Mouse (Mus musculus) telencephalon, adult 2 months (tissue): ENCODE data around the gene B4galt2.

Experiments
- DNase-seq: peaks from one replicate; pipeline ENCODE4 v3.0.0-alpha.2; 2011; ENCODE audit warnings: low read depth, low spot score

B4galt2 gene

DNA sequence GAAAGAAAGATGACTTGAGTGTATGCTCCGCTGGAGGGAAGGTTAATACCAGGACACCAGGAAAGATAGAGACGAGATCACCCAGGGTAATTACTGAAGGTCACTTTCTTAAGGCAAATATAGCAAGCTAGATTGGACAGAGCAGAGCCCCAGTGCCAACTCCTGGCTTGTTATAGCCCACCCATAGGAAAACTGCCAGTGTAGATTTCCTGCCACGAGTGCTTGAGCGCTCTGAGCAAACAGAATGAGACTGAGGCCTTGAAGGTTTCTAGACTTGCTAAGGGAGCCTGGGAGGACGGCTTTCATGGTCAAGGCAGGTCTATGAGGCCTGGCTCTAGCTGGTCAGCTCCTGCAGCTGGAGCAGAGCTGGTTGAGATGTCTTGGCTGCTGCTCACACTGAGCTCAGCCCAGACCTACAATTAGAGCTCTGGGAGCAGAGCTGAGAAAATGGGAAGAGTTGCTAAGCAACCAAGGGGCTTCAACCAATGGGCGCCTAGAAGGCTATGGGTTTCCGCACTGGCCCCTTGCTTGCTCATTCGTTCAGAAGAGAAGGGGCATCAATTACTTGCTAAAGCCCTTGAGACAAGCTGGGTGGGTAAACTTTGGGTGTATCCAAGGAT, 25.7 kb upstream of the B4galt2 start:
- DNase-seq = no peak

DNA sequence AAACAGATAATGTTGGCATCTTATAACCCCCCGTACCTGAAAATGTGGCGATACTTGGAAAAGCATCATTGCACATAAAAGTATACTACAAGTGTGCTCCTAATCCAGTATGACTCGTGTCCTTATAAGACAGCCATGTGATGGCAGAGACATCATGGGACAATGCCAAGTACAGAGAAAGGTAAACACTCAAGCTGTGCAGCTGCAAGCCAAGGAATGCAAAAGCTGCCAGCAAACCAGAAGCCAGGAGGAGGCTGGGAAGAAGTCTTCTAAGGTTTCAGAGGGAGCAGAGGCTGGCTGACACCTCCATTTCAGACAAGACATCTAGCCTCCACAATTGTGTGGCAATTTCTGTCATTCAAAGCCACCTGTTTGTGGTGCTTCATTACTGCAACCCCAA, 22.9 kb upstream of the B4galt2 start:
- DNase-seq = no peak

DNA sequence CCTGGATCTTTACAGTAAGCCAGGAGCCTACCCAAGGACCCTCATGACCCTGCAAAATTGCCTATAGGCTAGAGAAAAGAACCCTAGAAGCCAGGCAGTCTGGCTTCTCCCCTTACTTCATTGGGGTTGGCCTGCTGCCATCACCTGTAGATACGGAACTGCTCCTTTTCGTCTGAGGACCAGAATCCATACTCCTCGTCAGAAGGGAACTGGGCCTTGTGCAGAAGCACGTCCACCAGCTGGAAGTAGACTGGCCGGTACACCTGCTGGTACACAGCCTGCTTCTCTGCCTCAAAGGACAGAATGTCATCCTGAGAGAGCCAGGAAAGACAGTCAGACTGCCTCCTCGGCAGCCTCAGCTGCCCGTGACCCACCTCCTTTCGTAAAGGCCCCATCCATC, 21.5 kb upstream of the B4galt2 start:
- DNase-seq = no peak

DNA sequence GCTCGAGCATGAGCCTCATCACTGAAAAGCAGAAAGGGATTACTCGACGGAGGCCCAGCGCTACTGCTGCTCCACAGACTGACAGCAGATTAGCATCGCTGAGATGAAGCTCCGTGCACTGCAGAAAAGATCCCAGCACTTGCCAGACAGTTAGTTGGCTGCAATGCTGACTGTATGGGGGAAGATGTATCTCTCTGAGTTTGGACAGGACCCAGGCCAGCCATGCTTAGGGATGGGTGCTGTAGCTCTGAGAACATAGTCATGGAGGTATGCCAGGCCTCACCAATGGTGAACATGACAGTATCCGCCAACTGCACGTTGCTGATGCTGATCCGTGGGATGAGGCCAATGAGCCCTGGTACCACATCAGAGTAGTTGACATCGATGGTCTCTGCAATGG, 20.8 kb upstream of the B4galt2 start:
- peak; percentile 73 for DNase-seq

DNA sequence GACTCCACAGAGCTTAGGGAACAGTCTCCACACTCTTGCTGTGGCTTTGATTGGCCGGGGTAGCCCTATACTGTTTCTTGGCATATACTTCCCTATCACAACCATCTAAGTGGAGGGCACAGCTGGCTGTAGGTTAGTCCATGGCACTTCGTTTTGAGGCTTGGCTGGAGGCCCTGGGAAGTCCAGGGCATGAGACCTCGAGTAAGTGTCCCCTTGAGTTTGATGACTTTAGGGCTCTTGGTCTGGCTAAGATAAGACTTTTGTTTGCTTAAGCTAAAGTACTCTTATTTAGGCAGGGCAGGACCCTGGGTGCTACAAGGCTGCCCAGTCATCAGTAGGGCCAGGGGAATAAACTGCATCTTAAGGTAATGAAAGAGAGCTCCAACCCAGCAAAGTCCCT, 14.8 kb upstream of the B4galt2 start:
- DNase-seq = no peak

DNA sequence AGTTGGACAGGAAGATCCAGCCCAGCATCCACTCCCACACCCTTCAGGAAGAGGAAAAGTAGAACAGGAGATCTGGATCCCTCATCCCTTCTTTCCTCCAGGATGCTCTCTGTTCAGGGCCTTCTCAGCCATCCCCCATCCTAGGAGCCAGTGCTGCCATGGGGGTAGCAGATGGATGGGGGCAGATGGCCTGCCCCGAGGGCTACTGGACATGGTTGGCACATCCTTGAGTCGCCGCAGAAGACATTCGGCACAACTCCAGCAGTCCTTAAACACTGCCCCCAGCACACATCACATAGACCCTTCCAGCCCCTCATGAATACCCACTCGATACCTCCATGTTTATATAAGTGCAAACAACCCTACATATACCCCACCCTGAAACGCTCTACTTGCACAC, 12.7 kb upstream of the B4galt2 start:
- DNase-seq = no peak

DNA sequence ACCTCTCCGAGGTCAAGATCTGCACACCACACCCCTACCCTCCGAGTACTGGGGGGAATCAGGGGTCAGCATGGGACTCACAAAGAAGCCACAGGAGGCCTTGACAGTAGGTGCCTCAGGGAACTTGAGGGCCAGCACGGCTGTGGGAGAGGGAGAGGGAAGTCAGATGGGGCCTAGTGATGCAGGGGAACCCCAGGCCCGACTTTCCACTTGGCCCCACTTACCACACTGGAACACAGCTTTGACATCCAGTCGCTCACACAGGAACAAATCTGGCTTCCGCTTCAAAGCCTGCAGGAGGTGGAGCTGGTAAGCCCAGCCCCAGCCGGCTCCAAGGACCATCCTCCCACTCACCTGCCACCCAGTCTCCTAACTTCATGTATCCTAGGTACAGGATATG, 12.1 kb upstream of the B4galt2 start:
- DNase-seq = no peak

DNA sequence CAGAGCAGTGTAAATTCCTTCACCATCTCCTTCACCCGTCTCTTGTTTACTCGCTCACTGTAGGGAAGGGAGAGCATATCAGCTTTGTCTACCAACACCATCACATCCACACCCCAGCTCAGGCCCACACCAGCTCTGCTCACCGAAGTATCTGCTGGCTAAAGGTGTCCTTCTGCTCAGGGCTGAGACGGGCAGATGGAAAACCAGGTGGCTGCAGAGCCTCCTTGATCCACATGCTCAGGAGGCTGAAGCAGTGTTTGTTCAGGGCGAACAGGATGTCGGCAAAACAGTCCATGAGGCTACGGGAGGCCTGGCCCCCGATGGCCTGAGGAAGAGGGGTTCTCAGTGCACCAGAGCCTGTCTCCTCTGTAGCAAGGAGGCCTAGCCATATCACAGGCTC, 11.3 kb upstream of the B4galt2 start:
- DNase-seq = no peak

DNA sequence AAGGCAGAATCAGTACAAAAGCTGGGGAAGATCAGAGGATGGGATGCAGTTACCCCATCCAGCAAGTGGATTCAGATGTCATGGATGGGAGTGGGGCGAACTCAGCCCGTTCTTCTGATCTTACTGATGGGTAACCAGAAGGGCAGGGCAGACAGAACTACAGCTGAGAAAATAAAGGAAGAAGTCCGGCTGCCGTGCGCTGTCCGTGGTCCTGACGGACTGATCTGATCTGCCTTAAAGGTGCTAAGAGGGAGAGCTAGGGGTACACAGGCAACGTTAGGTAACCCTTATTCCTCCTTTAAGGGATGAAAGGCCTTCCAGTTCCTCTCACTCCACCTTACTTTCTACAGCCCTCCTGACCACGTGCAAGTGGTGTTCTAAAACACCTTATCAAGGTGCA, 10.1 kb upstream of the B4galt2 start:
- DNase-seq = no peak

DNA sequence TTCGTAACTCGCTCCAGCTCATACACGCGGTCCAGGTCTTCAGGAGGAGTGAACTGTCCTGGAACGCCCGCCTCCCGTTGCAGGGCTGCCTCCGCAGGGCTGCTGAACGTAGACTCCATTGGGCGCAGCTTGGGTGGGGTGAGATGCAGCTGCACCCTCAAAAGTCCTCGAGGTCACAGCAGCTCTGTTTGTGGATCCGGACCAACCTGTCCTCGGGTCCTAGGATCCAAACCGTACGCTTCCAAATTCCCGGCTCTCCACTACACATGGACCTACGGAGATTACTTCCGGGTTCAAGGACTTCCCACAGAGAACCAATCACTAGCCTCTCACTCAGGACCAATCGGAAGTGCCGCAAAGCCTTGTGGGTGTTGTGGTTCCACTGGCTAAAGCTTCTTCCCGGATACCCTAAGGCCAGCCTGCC, 8.5 kb upstream of the B4galt2 start, which contains the start of gene Dph2:
Gene Dph2, minus strand, starts transcription at position 295 of the 424 bp plus-strand sequence.
- peak; percentile 94 for DNase-seq

DNA sequence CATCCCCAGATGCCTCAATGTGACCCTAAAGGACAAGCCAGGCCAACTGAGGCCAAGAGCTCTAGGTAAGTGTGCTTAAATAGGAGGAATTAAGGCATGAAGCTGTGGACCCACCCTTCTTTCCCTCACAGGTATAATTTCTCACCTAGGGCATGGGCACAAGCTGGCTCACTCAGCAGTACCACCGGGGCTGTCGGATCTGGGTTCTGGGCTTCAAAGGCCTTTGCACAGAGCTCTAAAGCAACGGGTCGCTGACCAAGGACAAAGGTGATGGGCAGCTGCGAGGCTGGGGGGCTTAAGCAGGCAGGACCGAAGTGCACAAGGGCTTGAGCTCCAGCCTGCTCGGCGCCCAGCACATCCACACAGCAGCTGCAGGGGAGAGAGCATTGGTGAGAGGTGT, 7.5 kb upstream of the B4galt2 start:
- no peak for DNase-seq

DNA sequence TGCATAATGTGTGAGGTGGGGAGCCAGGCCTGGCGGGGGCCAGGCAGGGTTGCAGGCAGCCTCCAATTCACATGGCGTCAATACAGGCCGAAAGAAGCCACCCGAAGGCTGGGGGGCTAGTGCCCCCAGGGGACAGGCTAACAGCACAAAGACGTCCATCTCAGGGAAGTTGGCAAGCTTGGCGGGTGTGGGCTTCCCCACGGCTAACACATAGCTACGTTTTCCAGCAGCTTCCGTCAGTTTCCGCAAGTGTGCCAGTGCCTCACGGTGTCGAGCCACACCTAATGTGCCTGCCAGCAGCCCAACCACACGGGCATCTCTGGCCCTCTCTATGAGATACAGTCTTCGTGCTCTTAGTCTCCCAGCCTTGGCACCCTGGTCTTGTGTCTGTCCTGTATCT, 6.7 kb upstream of the B4galt2 start:
- no peak for DNase-seq

DNA sequence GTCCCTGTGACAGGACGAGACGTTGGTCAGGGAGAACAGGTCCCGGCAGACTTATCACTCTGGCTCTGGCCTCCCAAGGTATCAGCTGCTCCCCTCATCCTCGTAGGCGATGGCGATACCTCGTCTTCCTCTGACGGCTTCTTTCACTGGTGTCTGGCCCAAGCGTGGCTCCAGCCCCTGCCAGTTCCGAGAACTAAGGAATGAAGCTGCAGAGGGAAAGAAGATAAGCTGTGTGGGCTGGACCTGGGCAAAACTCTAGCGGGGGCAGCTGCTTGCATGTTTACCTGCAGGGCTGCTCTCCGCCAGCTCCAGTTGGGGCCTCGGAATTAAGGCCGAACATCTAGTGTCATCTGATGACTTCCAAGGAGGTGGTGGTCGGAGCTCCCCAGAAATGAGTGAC, 6.2 kb upstream of the B4galt2 start:
- DNase-seq = no peak

DNA sequence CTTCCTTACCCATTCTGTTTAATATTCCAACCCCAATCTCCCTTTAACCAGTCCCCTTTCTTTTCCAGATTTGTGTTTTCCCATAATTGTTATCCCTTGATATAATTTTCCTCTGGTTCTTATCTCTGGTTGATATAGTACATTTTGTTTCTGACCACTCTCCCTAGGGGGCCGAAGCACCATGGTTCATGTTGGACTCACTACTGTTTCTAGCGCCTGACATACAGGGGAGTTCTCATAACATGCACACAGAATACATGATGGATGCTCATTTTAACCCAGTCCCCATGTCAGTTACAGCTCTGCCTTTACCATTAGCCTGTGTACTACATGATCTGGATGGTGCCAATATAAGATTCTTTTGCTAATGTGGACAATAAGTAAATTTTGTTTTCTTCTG, 4.6 kb upstream of the B4galt2 start:
- DNase-seq = no peak

DNA sequence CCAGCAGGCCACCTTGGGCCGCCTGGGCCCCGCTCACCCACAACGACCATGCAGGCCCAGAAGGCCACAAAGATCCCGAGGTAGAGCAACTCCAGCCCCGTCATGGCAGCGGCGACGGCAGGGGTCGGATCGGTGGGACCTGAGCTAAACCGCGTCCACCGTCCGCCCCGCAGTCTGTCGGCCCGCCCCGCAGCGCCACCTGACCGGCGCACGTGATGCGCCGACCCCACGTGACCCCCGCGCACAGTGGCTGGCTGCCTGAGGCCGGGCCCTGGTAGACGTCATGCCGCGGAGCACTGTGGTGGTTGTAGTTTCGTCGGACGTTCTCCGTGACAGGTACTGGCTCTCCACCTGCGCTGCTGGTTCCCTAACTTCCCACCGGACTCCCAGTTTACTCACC, 3.8 kb upstream of the B4galt2 start, which contains the start of gene Atp6v0b:
Gene Atp6v0b, minus strand, starts transcription at position 201 of the 400 bp plus-strand sequence.
- peak; percentile 81 for DNase-seq

DNA sequence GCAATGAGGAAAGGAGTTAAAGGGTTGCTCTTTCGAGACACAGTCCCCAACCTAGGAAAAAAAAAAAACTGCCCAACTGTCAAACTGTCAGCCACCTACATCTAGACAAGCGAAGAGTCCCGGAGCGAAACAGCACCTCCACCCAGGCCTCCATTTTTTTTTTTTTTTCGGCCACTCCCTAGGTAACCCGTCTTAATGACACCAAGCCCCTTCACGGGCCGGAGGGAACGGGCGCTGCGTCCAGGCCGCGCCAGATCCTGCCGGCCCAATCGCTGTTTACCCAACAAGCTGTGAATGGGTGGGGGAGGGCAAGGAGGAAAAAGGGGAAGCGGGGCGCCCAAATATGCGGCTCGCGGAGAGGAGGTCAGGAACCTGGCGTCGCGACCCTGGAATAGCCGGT, 3.4 kb upstream of the B4galt2 start:
- DNase-seq = no peak

DNA sequence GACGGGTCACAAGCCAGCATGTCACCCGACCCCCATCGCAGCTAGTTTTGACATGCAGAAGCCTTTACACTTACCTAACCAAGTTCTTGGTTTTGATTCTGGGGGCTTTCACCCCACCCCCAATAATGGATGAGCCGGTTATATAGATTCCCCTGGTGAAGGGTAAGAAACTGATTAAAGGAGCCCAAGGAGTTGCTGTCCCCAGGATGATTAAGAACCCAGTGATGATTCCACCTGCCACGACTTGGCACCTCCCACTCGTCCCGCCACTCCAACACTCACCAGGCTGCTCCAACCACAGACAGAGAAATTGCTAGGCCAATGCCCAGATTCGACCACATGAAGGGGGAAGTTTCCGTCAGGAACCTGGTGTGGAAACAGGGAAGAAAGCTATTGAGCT, 2.7 kb upstream of the B4galt2 start:
- DNase-seq = no peak

DNA sequence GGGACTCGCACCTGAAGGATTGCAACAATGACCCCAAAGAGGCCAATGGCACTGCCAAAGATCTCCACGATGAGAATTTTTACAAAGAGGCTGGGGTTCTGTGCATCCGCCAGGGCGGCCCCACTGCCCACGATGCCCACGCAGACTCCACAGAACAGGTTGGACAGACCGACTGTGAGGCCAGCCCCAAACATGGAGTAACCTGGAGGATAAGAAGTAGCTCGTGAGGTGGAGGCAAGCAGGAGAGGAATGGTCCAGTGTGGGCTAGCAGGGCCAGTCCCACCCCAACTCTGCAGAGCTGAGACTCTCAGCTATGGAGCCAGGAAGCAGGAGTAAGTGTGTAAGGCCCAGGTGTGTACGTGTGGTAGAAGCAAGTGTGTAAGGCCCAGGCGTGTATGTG, 1.8 kb upstream of the B4galt2 start:
- DNase-seq = no peak

DNA sequence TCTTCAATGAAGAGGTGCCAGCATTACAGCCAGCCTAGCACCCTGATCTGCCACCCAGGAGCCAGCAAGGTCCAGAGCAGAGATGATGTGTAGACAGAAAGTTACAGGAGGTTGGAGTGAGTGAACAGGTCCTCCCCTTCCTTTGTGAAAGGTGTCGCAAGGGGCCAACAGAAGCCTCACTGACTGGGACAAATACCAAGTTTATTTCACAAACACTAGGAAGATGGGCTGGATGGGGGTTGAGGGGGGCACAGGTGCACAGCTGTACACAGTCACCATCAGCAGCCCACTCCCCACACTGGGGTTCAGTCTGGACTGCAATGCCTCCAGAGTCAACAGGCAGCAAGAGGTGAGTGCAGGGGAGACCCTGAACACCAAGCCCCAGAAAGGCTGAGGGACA, 859 bp upstream of the B4galt2 start:
- DNase-seq = no peak

DNA sequence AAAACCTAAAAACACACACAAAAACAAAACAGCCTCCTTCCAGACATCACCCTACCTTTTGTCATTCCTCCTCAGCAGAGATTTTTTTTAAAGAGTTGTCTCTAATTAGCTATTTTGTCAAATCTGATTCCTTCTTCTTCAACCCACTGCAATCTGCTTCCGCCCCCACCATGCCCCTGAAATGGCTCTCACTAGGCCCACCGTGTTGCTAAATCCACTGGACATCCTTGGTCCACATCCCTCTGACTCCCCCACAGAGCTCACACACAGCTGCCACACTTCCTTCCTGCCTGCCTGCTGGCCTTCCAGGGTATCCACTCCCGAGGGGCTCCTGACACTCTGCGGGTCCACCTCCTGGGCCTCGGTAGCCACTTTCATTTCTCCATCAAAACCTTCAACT, 4.6 kb downstream of the B4galt2 start:
- DNase-seq = no peak

DNA sequence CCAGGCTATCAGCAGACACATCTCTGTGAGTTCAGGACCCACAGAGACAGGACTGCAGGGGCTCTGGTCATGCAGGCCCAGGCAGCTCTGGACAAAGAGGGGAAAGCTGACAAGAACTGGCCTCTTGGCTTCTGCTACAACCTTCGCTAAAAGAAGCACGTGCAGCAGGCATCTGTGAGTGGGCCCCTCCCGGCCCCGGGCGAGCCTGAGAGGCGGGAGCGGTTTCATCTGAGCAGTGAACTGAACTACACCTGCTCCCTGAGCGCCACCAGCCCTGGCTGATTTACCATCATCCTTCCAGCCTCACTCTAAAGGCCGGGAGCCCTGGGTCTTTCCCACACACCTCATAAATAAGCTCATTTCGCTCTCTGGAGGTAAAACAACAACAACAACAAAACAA, 5.0 kb downstream of the B4galt2 start:
- no peak for DNase-seq

DNA sequence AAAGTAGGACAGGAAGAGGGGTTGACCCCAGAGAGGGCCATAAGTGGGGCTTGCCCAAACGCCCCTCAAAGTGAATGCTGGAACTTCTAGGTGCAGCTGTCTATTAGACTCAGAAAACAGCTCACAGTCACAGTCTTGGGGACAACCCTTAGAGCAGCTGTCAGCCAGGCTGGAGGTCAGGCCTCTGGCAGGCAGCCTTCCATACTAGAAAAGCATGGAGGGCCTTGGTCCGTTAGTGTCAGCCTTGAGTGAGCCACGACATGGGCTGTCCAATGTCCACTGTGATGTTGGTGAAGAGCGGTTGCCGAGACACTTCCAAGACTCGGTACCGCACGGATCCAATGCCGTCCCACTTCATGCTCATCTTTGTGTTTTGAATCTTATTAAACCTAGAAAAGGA, 9.7 kb downstream of the B4galt2 start:
- no peak for DNase-seq

DNA sequence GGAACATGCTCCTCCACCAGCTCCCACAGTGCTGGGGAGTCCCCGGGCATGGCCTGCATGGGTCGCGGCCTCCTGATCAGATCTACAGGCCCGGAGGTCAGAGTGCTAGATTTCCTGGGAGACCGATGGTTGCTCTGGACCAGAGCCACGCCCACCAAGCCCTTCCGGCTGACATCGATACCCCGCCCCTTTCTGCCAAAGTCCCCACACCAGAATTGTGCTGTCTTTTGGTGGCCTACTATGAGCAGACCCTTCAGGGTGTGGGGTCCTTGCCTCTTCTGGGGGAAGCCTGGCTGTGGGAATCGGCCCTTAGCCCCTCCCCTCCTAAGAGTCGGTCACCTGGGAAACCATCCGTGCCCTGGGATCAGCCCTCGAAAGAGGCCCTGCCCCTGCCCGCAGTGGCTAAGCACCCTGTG, 10.8 kb downstream of the B4galt2 start, which contains the start of gene Ccdc24:
Gene Ccdc24, minus strand, starts transcription at position 87 of the 416 bp plus-strand sequence.
- no peak for DNase-seq

DNA sequence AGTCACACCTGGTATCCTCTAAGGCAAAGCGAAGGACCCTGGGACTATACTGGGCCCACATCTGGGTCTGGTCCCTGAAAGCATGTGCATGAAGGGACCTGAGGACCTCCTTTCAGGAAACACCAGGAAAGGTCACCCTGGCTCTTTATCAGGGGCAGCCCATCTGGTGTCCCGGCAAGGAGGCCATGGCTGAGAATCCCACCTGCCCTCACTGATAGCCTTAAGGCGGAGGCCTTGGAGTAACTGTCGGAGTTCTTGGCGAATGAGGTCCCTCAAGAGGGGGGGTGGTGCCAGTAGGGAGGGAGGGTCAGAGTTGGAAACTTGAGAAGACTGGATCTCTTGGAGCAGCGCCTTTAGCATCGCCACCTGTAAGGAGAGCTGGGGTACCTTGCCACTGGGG, 11.5 kb downstream of the B4galt2 start:
- DNase-seq = no peak
